Mouse (Mus musculus) gastrocnemius, postnatal 36 days (tissue): Measurements from ENCODE around the gene Vmn1r128. TPM values are rescaled to one million over a fixed set of nuclear protein-coding genes. Genes with fewer than 3 reads are reported as not detected.
"Not testable (repeated sequence)": the region's sequence is repeated elsewhere in the genome, so short reads cannot be mapped to it uniquely, and the experiment has no call there.

Experiments
- DNase-seq, 2 experiments: peaks; one replicate each; pipeline ENCODE4 v3.0.0; 2022
- intact Hi-C: fragments of 180-260 bp; cut with DNase I; formaldehyde crosslinking; loops from one replicate; pipeline ENCODE4 v1.15.1; 2025
- long read RNA-seq, 2 experiments: library from polyadenylated mRNA; stranded (forward); transcript quantifications; one replicate each; pipeline ENCODE4 v2.0.0; 2021
- total RNA-seq, 2 experiments: library from RNA; stranded (reverse); gene quantifications; 2 replicates each; pipeline ENCODE4 v1.2.3; 2021

Vmn1r128 gene
- not detected for total RNA-seq
- long read RNA-seq, experiment 1: 0 reads
- long read RNA-seq, experiment 2: 0 reads

- not testable (repeated sequence) for DNase-seq
These were observed at the start of gene Vmn1r128 for GRCm38 (mm10) chr7:21349073-21349472. TSS of gene Vmn1r128 (plus strand) at chr7:21349373.

GRCm38 (mm10) chr7:21301367-21301766 lies 47.8 kb upstream of the Vmn1r128 start, which contains the start of gene Vmn1r126:
TSS of gene Vmn1r126 (minus strand) at chr7:21301467.
- intact Hi-C loops, DNase-seq: not testable (repeated sequence)

More at GRCm38 (mm10) chr7:21349073-21349472, at the start of gene Vmn1r128:
- intact Hi-C loops: not testable (repeated sequence)

- DNase-seq, intact Hi-C loops: not testable (repeated sequence)
These were observed 29.4 kb upstream of the Vmn1r128 start, which contains the start of gene Vmn1r127 for GRCm38 (mm10) chr7:21319761-21320160. TSS of gene Vmn1r127 (minus strand) at chr7:21319861.

GRCm38 (mm10) chr7:21361191-21361590 lies 12.0 kb downstream of the Vmn1r128 start, which contains the start of gene Vmn1r129:
TSS of gene Vmn1r129 (minus strand) at chr7:21361291.
- intact Hi-C loops, DNase-seq: not testable (repeated sequence)

Other genes with a start within 250 kb of the Vmn1r128 start
- not detected for gene Vmn1r122, start 215.2 kb upstream of the Vmn1r128 start, total RNA-seq
- gene Vmn1r123, start 187.2 kb upstream of the Vmn1r128 start, total RNA-seq: not detected
- not detected for gene Gm5157, start 158.9 kb upstream of the Vmn1r128 start, total RNA-seq
- gene Vmn1r124, start 88.8 kb upstream of the Vmn1r128 start, total RNA-seq: not detected
- not detected for gene Vmn1r125, start 77.2 kb upstream of the Vmn1r128 start, total RNA-seq
- gene Vmn1r126, start 47.9 kb upstream of the Vmn1r128 start, total RNA-seq: not detected
- not detected for gene Vmn1r127, start 29.5 kb upstream of the Vmn1r128 start, total RNA-seq
- gene Vmn1r129, start 11.9 kb downstream of the Vmn1r128 start, total RNA-seq: not detected
- gene Gm6882, start 83.4 kb downstream of the Vmn1r128 start, total RNA-seq: not detected
- not detected for gene Vmn1r130, start 162.4 kb downstream of the Vmn1r128 start, total RNA-seq
- gene Vmn1r131, start 196.7 kb downstream of the Vmn1r128 start, total RNA-seq: not detected